Mouse (Mus musculus) midbrain, postnatal 0 days (tissue): ENCODE data around the gene Evi5. TPM values are rescaled to one million over a fixed set of nuclear protein-coding genes. Genes with fewer than 3 reads are reported as not detected.

Experiments used
- ATAC-seq: fragments of 200-750 bp; cut with Nextera tagmentation; 2 replicates; pipeline ENCODE4 v1.8.0; 2017; ENCODE audit warnings: moderate number of reproducible peaks, mild to moderate bottlenecking, moderate TSS enrichment, moderate library complexity; ENCODE audit not compliant: low FRiP score
- DNase-seq: peaks from one replicate; pipeline ENCODE4 v3.0.0-alpha.2; 2015; ENCODE audit warnings: low spot score
- H3K27ac ChIP-seq: fragments of 300-500 bp; sonication (generic); 2 replicates; pipeline ENCODE4 v1.5.1; 2014; ENCODE audit warnings: low read depth, mild to moderate bottlenecking, low read length, mixed read lengths
- H3K27me3 ChIP-seq: fragments of 300-500 bp; sonication (generic); 2 replicates; pipeline ENCODE4 v1.6.1; 2014; ENCODE audit warnings: low read length, control low read depth, mixed read lengths; ENCODE audit not compliant: insufficient read depth
- H3K36me3 ChIP-seq: fragments of 300-500 bp; sonication (generic); 2 replicates; pipeline ENCODE4 v1.6.1; 2014; ENCODE audit warnings: low read length, control low read depth, mixed read lengths; ENCODE audit not compliant: insufficient read depth
- H3K4me1 ChIP-seq: fragments of 300-500 bp; sonication (generic); 2 replicates; pipeline ENCODE4 v1.6.1; 2014; ENCODE audit warnings: mild to moderate bottlenecking, control low read depth, antibody characterized with exemption, low read length, mixed read lengths; ENCODE audit not compliant: insufficient read depth
- H3K4me2 ChIP-seq: fragments of 300-500 bp; sonication (generic); 2 replicates; pipeline ENCODE4 v1.6.1; 2014; ENCODE audit warnings: low read depth, mild to moderate bottlenecking, low read length, mixed read lengths; ENCODE audit not compliant: poor library complexity, severe bottlenecking
- H3K4me3 ChIP-seq: fragments of 300-500 bp; sonication (generic); 2 replicates; pipeline ENCODE4 v1.5.1; 2014; ENCODE audit warnings: low read depth, mild to moderate bottlenecking, low read length, moderate library complexity
- H3K9ac ChIP-seq: fragments of 300-500 bp; sonication (generic); replicated peaks from 2 replicates; pipeline ENCODE4 v1.6.1; 2014; ENCODE audit warnings: mild to moderate bottlenecking, low read length, moderate library complexity, mixed read lengths; ENCODE audit not compliant: poor library complexity, severe bottlenecking
- H3K9me3 ChIP-seq: fragments of 300-500 bp; sonication (generic); 2 replicates; pipeline ENCODE4 v1.6.1; 2016; ENCODE audit warnings: low read length, control low read depth
- CTCF ChIP-seq: IDR thresholded peaks from 2 replicates; pipeline ENCODE4 v1.5.1; 2016; ENCODE audit warnings: antibody characterized with exemption, mild to moderate bottlenecking
- WGBS: fragments of 180-500 bp; shearing (Covaris S2); extraction: QIAGEN DNeasy Blood & Tissue Kit; methylation state at CpG from one replicate; pipeline ENCODE4 v1.1.7; 2014; 5-methylcytosine and 5-hydroxymethylcytosine counted together
- polyA plus RNA-seq: library from polyadenylated mRNA; unstranded; fragments of >200 nt; fragmentation: Nextera tagmentation; extraction: Ambion mirVana; gene quantifications from 2 replicates; pipeline ENCODE4 v1.2.1, GENCODE M21; 2015
- total RNA-seq: library from RNA; depleted of rRNA; stranded (reverse); fragments of >200 nt; gene quantifications from 2 replicates; pipeline ENCODE4 v1.2.3, GENCODE M21; 2014

Evi5 gene
- total and polyA plus RNA-seq, 2 experiments from 2014 or later: 47.1 to 55.0 TPM

- Histone ChIP-seq H3K27ac (no peak overlapping the region), H3K4me2 (no peak overlapping the region), H3K9me3 (no peaks in the 10 kb centered on the region), H3K4me3 (no peak overlapping the region), H3K27me3 (no peaks in the 10 kb centered on the region), H3K9ac (no peak overlapping the region), H3K4me1 (no peaks in the 10 kb centered on the region), H3K36me3 (no peaks in the 10 kb centered on the region)
- DNase-seq: no peak
- no peak for ATAC-seq
- no peak for TF ChIP-seq CTCF
- 68% methylated on average over 3 of the region's 3 CpGs for WGBS
These were observed 35.8 kb downstream of the Evi5 start for GRCm38 (mm10) chr5:107838891-107839644.

DNA sequence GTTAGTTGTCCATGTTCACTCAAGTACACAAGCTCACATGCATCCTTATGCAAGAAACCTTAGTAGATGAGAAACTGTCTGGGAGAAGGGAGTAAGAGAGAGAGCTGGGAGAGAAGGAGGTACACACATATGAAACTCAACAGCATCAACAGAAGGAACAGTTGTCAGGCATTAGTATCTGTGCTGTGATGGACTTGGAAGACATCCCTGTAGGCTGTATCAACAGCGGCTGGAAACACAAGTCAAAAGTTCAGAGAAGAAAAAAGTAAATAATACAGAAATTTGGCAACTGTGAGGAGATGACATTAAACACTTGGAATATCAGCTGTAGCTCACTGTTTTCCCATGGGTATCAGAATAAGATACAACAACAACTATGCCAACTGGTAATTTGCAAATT is 40.6 kb downstream of the Evi5 start:
- DNase-seq (no peak), ATAC-seq (no peak)
- Histone ChIP-seq H3K27me3 (no peaks in the 10 kb centered on the region), H3K4me1 (no peaks in the 10 kb centered on the region), H3K9ac (no peak overlapping the region), H3K27ac (no peak overlapping the region), H3K4me3 (no peak overlapping the region), H3K4me2 (no peak overlapping the region), H3K36me3 (peaks cover 6% of the 10 kb centered on the region; the same call in 1 of the 2 replicates), H3K9me3 (peaks cover 6% of the 10 kb centered on the region; the same call in 1 of the 2 replicates)
- TF ChIP-seq CTCF: no peak
- 93% methylated on average over 1 of the region's 1 CpGs for WGBS

DNA sequence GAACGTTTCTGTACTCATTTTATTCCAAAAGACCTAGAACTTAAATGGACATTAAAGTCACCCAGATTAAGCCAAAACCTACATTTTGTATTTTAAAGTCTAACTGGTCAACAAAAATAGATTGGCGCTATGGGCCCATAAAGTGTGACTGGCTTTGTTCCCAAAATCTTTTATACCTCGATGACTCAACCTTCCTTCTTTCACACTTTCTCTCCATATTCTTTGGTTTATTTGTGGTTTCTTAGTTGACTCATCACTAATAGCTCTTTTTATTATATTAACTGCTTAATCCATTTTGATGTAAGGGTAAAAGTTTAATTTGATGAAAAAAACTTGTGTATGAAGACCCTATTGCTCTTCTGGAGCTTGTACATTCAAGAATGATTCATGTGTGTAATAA is 43.6 kb downstream of the Evi5 start:
- DNase-seq: no peak
- Histone ChIP-seq H3K27me3 (no peaks in the 10 kb centered on the region), H3K9ac (no peak overlapping the region), H3K4me1 (no peaks in the 10 kb centered on the region), H3K36me3 (peaks cover 6% of the 10 kb centered on the region; the same call in 1 of the 2 replicates), H3K4me2 (no peak overlapping the region), H3K9me3 (peaks cover 6% of the 10 kb centered on the region; the same call in 1 of the 2 replicates), H3K27ac (no peak overlapping the region), H3K4me3 (no peak overlapping the region)
- no peak for TF ChIP-seq CTCF
- 92% methylated on average over 3 of the region's 3 CpGs for WGBS
- ATAC-seq: no peak

GRCm38 (mm10) chr5:107829998-107830560 is 44.8 kb downstream of the Evi5 start, which contains the start of gene Ube2d2b:
Gene Ube2d2b (plus strand): TSS chr5:107830099.
- DNase-seq (no peak), ATAC-seq (no peak)
- 98% methylated on average over 22 of the region's 22 CpGs for WGBS
- Histone ChIP-seq H3K9ac (no peak within 1 kb of the TSS), H3K27ac (no peak within 1 kb of the TSS), H3K4me1 (no peaks in the 10 kb centered on the region), H3K36me3 (peaks cover 6% of the 10 kb centered on the region; the same call in 1 of the 2 replicates), H3K4me2 (no peak within 1 kb of the TSS), H3K27me3 (no peaks in the 10 kb centered on the region), H3K4me3 (no peak within 1 kb of the TSS), H3K9me3 (peaks cover 6% of the 10 kb centered on the region; the same call in 1 of the 2 replicates)
- no peak for TF ChIP-seq CTCF

- Histone ChIP-seq H3K4me3 (no peak overlapping the region), H3K9ac (no peak overlapping the region), H3K9me3 (no peaks in the 10 kb centered on the region), H3K4me2 (no peak overlapping the region), H3K27ac (no peak overlapping the region), H3K4me1 (no peaks in the 10 kb centered on the region), H3K36me3 (peaks cover 4% of the 10 kb centered on the region; the same call in 1 of the 2 replicates), H3K27me3 (no peaks in the 10 kb centered on the region)
- no peak for TF ChIP-seq CTCF
- no peak for DNase-seq
- ATAC-seq: no peak
- WGBS: 88% methylated on average over 1 of the region's 1 CpGs
These were observed 52.4 kb downstream of the Evi5 start for GRCm38 (mm10) chr5:107822521-107822920.

DNA sequence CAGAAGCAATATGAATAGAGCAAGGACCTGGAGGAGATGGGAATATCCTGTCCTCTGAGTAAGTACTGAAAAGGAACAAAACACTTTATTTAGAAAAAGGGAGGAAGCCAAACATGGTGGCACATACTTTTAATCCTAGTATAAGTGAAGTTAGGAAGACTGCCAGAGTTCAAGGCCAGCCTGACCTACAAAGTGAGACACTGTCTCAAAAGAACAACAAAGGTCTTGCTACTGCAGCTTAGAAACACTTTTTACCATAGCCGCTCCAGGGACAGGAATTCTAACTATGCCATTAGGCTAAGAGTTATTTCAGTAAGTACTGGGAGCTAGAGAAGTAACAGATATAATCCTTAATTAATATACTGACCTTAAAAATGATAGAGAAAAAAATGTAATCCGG is 60.3 kb downstream of the Evi5 start:
- Histone ChIP-seq H3K4me1 (no peaks in the 10 kb centered on the region), H3K9me3 (no peaks in the 10 kb centered on the region), H3K27ac (no peak overlapping the region), H3K4me2 (no peak overlapping the region), H3K4me3 (no peak overlapping the region), H3K36me3 (peaks cover 19% of the 10 kb centered on the region; the same call in 1 of the 2 replicates), H3K27me3 (no peaks in the 10 kb centered on the region), H3K9ac (no peak overlapping the region)
- TF ChIP-seq CTCF: no peak
- DNase-seq (no peak), ATAC-seq (no peak)
- WGBS: 87% methylated on average over 2 of the region's 2 CpGs
